Mouse (Mus musculus): ENCODE data around the gene Cfap97d2. TPM values are rescaled to one million over a fixed set of nuclear protein-coding genes. Genes with fewer than 3 reads are reported as not detected.

The Cfap97d2 gene
- total RNA-seq (2021) = not detected
- long read RNA-seq, experiment 1 = 0 reads
- long read RNA-seq, experiment 2 = 0 reads

DNA sequence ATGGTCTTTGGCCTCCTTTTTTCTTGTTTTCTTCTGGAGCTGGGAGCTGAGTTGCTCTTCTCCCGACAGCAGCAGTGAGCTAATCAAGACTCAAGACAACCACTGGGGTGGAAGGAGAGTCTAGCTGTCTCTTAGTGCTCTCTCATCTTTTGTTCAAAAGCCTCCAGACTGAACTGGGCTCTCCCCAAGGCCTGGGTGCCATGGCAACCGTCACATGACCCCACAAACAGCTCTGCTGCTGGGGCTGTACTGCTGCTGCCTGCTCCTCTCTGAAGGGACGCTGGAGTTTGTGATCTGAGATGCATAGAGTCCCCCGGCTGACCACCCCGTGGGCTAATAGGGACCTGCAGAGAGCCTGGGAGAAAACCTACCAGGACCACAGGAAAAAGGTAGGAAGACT is at the start of gene Cfap97d2:
Gene Cfap97d2 (plus strand): TSS at position 222 of the 400 bp plus-strand sequence.
- intact Hi-C loops (cut with DNase I) = no loop called here
- DNase-seq = peak; percentile 55 to 60

- DNase-seq = no peak
- intact Hi-C loops (cut with DNase I) = no loop called here
Measured at GRCm38 (mm10) chr8:13657479-13657878, 48.2 kb upstream of the Cfap97d2 start.

DNA sequence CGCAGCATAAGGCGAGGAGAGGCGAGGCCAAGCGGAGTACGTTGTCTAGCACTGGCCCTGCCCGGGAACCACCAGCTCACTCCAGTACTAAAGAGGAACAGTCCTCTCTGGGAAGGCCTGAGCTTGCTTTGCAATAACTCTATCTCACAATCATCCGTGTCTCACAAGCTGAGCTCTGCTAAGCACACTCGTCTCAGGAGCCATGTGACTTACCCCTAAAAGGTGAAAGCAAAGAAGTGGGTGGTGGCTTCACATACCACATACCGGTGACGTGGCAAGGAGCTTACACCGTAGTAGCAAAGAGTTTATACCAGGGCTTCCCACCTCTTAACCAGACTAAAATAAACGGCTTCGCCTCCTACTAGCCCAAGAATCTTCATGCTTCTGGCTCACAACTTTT is 45.4 kb upstream of the Cfap97d2 start:
- DNase-seq = no peak
- intact Hi-C loops (cut with DNase I) = no loop called here

- no peak for DNase-seq
- intact Hi-C loops (cut with DNase I) = no loop called here
Measured at GRCm38 (mm10) chr8:13664711-13665210, 40.9 kb upstream of the Cfap97d2 start.

DNA sequence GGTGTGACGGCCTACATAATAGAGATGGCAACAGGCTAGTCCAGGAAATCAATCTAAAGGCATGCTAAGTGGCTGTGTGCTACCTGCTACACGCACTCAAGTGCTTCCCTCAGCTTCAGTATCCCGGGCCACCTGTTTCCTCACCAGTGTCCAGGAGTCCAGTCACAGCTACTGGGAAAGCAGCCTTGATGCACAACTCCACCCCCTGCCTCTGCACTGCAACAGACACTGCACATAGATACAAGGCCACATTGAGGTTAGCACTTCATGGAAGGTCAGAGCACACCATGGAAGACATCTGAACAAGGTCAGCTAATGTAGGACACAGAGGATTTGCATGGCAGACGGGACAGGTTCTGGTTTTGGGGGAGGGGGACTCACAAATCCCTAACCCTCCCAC is 40.2 kb upstream of the Cfap97d2 start:
- intact Hi-C loops (cut with DNase I) = no loop called here
- DNase-seq = no peak

GRCm38 (mm10) chr8:13665944-13666343 is 39.7 kb upstream of the Cfap97d2 start:
- intact Hi-C loops (cut with DNase I) = no loop called here
- no peak for DNase-seq

DNA sequence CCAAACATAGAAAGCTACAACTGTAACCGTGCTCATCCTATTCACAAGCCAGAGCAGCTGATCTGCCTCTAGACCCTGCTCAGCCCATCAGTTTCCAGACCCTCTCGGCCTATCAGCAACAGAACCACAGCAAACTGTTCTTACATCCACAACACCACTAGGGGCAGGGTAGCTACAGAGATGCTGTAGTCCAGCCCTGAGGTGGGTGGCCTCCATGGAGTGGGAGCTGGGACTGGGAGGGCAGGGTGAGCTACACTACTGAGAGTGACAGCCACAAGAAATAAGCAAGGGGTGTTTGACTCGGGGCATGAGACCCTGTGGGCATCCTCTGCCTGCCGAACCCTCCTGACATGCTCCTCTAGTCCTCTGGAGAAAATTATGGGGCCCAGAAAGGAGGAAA is 37.8 kb upstream of the Cfap97d2 start:
- intact Hi-C loops (cut with DNase I) = no loop called here
- DNase-seq = no peak

- intact Hi-C loops (cut with DNase I) = no loop called here
- DNase-seq = peak; percentile 71 to 75
Measured at GRCm38 (mm10) chr8:13668367-13668766, 37.3 kb upstream of the Cfap97d2 start.

GRCm38 (mm10) chr8:13670011-13670471 is 35.6 kb upstream of the Cfap97d2 start:
- intact Hi-C loops (cut with DNase I) = no loop called here
- DNase-seq = peak in 1 of 2 experiments; percentile 46

DNA sequence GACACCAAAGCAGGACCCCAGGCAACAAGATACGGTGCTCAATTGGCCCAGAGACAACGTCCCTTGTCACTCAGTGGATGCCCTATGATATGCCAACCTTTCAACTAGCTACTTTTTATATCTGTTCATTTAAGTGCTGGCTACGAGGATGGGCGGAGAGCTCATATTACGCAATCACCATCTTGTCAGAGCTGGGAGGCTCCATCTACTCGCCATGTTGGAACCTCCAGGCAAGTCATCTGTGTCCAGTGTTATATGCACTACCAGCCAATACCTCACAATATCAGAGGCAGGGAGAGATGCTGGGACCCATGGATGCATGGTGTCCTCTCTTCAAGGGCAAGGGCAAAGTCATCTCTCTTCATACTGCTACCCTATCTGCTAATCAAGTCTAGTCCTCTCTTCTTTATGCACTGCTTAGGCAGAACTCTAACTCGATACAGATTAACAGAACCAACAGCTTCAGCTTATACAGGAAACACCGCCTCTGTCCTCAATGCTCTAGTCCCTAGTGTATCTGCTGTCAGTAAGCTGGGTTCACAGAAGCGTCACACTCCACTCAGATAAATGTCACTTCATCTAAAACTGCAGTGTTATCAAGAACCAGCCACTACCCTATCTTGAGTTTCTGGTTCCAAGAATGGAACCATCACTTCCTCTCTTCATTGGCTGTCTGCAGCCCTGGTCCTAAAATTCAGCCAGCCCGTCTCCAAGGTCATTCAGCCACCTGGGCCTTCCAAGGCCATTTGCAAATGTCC is 34.3 kb upstream of the Cfap97d2 start:
- DNase-seq = no peak
- intact Hi-C loops (cut with DNase I) = no loop called here

GRCm38 (mm10) chr8:13673215-13673614 is 32.5 kb upstream of the Cfap97d2 start:
- peak in 1 of 2 experiments; percentile 34 for DNase-seq

GRCm38 (mm10) chr8:13674294-13675010 is 31.2 kb upstream of the Cfap97d2 start:
- DNase-seq = peak; percentile 42 to 56
- intact Hi-C loops (cut with DNase I) = loop anchor here (5.0 kb wide), 4 partner anchors 32 to 122 kb away; no protein-coding TSS in a partner anchor

More at GRCm38 (mm10) chr8:13673215-13673614, 32.5 kb upstream of the Cfap97d2 start:
- intact Hi-C loops (cut with DNase I) = no loop called here

GRCm38 (mm10) chr8:13675121-13675520 is 30.6 kb upstream of the Cfap97d2 start:
- no peak for DNase-seq
- intact Hi-C loops (cut with DNase I) = loop anchor here (5.0 kb wide), 4 partner anchors 33 to 123 kb away; no protein-coding TSS in a partner anchor

- intact Hi-C loops (cut with DNase I) = loop anchor here (5.0 kb wide), 4 partner anchors 33 to 123 kb away; no protein-coding TSS in a partner anchor
- DNase-seq = no peak
Measured at GRCm38 (mm10) chr8:13675524-13675923, 30.2 kb upstream of the Cfap97d2 start.

DNA sequence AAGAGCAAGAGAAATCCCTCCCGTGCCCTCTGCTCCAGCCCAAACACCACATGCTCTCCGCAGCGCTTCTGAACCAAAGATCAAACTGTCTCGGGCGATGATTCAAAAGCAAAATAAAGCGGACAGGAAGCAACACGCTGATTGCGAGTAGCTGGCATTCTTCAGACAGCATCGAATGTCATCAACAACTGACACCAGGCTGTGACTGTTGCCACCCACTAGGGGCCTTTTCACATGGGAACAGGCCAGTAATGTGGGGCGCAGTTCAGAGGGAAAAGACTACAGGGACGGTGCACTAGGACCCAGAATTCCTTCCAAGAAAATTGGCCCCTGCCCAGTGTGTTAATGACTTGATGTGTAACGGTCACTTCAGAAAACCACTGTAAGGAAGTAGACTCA is 29.4 kb upstream of the Cfap97d2 start:
- intact Hi-C loops (cut with DNase I) = loop anchor here (5.0 kb wide), 4 partner anchors 34 to 124 kb away; no protein-coding TSS in a partner anchor
- peak; percentile 57 to 75 for DNase-seq

DNA sequence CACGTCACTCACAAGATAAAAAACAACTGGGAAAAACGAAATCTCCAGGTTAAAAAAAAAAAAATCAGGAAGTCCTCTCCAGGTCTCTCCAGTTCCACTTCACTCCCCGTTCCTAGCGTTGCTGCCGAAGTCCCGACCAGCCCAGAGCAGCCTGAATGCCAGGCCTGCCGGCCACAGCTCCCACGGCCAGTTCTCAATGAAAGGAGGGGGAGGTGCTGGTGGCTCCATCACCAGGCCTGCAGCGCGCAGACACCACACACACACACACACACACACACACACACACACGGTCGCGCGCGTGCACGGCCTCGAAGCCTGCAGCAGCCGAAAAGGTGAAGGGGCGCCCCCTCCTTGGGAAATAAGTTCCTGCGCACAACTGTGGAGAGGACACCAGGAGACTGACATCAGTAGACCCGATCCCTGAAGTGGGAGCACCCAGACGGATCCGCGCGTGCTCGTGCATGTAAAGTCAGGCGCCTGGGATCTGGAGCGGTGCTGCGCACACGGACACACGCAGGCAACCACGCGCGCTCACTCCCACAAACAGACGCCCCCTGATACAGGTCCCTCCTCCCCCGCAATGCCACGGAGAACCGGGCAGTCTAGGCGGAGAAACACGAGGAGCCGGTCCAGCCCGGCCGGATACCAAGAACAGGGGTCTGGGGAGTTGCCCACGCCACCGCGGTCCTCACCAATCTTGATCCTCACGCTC is 28.8 kb upstream of the Cfap97d2 start:
- intact Hi-C loops (cut with DNase I) = loop anchor here (5.0 kb wide), 4 partner anchors 35 to 125 kb away; no protein-coding TSS in a partner anchor
- DNase-seq = peak; percentile 66 to 70

- intact Hi-C loops (cut with DNase I) = loop anchor here (5.0 kb wide), 4 partner anchors 35 to 125 kb away; no protein-coding TSS in a partner anchor
- peak; percentile 95 to 97 for DNase-seq
Measured at GRCm38 (mm10) chr8:13677413-13677883, 28.2 kb upstream of the Cfap97d2 start, which contains the start of gene Rasa3. Gene Rasa3, minus strand, starts transcription at chr8:13677603.

GRCm38 (mm10) chr8:13678182-13678581 is 27.5 kb upstream of the Cfap97d2 start:
- DNase-seq = no peak
- intact Hi-C loops (cut with DNase I) = loop anchor here (5.0 kb wide), 4 partner anchors 36 to 126 kb away; no protein-coding TSS in a partner anchor

DNA sequence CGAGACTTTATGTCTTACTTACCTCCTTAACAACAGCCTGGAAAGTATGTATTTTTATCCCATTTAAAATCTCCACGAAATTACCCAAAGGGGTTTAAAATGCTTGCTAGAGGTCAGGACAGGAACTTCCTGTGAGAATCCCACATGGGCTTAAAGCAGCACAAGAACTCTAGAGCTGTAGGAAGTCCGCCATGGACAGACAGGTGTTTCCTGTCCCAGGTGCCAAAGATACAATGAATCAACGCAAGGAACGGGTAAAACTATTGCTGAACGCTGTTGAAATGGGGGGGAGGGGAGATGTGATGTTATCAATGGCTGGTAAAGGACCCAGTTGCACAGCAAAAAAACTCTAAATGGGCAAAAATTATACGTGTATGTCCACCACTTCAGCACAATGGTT is 21.6 kb upstream of the Cfap97d2 start:
- intact Hi-C loops (cut with DNase I) = no loop called here
- DNase-seq = no peak
